Mouse (Mus musculus) embryonic facial prominence, embryonic 11.5 days (tissue): ENCODE data around the gene Xxylt1. TPM values are rescaled to one million over a fixed set of nuclear protein-coding genes. Genes with fewer than 3 reads are reported as not detected.

Experiments used
- ATAC-seq: fragments of 200-750 bp; cut with Nextera tagmentation; replicated peaks from 2 replicates; pipeline ENCODE4 v1.8.0; 2017; ENCODE audit warnings: low read depth; ENCODE audit not compliant: insufficient number of reproducible peaks, low FRiP score, low TSS enrichment
- DNase-seq: peaks from one replicate; pipeline ENCODE4 v3.0.0-alpha.2; 2015; ENCODE audit warnings: low spot score
- H3K27ac ChIP-seq: fragments of 300-500 bp; sonication (generic); replicated peaks from 2 replicates; pipeline ENCODE4 v1.5.1; 2014; ENCODE audit warnings: mild to moderate bottlenecking, low read depth, low read length, control low read depth
- H3K27me3 ChIP-seq: fragments of 300-500 bp; sonication (generic); 2 replicates; pipeline ENCODE4 v1.6.1; 2014; ENCODE audit warnings: mild to moderate bottlenecking, low read length, moderate library complexity, mixed read lengths; ENCODE audit not compliant: control insufficient read depth, insufficient read depth
- H3K36me3 ChIP-seq: fragments of 300-500 bp; sonication (generic); replicated peaks from 2 replicates; pipeline ENCODE4 v1.6.1; 2014; ENCODE audit warnings: low read depth, mild to moderate bottlenecking, low read length, moderate library complexity, mixed read lengths; ENCODE audit not compliant: control insufficient read depth, insufficient read depth
- H3K4me1 ChIP-seq: fragments of 300-500 bp; sonication (generic); 2 replicates; pipeline ENCODE4 v1.6.1; 2014; ENCODE audit warnings: low read length, mixed read lengths; ENCODE audit not compliant: control insufficient read depth, insufficient read depth
- H3K4me2 ChIP-seq: fragments of 300-500 bp; sonication (generic); 2 replicates; pipeline ENCODE4 v1.6.1; 2014; ENCODE audit warnings: low read depth, mild to moderate bottlenecking, control low read depth, low read length, moderate library complexity
- H3K4me3 ChIP-seq: fragments of 300-500 bp; sonication (generic); 2 replicates; pipeline ENCODE4 v1.5.1; 2014; ENCODE audit warnings: low read depth, low read length, control low read depth
- H3K9ac ChIP-seq: fragments of 300-500 bp; sonication (generic); replicated peaks from 2 replicates; pipeline ENCODE4 v1.6.1; 2014; ENCODE audit warnings: mild to moderate bottlenecking, control low read depth, low read length
- H3K9me3 ChIP-seq: fragments of 300-500 bp; sonication (generic); replicated peaks from 2 replicates; pipeline ENCODE4 v1.6.1; 2016; ENCODE audit warnings: mild to moderate bottlenecking, low read length, inconsistent platforms, mixed read lengths; ENCODE audit not compliant: control insufficient read depth
- WGBS: fragments of 180-500 bp; shearing (Covaris S2); extraction: QIAGEN DNeasy Blood & Tissue Kit; methylation state at CpG from one replicate; pipeline ENCODE4 v1.1.7; 2014; 5-methylcytosine and 5-hydroxymethylcytosine counted together
- polyA plus RNA-seq: library from polyadenylated mRNA; unstranded; fragments of >200 nt; fragmentation: Nextera tagmentation; extraction: Ambion mirVana; gene quantifications from 2 replicates; pipeline ENCODE4 v1.2.1, GENCODE M21; 2014

The Xxylt1 gene
- polyA plus RNA-seq, 1 experiment from 2014 or later, result 16.3 TPM

DNA sequence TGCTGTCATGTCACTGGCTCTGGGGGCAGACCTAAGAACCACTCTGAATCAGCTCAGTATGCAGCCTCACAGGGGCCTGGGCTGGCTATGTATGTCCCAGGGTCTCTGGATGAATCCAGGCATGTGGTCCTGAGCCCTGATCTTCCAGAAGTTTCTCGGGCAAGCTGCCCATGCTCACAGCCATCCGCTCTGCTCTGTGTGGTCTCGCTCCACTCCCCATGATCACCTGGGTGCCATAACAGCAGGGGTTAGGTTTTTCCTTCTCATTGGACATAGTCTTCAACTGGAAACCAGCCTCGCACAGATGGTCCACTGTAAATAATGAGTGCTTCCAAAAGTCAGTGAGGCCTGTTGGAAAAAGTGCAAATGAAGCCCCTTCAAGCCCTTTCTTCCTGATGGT lies 121.0 kb downstream of the Xxylt1 start:
- 92% methylated on average over 4 of the region's 4 CpGs for WGBS

DNA sequence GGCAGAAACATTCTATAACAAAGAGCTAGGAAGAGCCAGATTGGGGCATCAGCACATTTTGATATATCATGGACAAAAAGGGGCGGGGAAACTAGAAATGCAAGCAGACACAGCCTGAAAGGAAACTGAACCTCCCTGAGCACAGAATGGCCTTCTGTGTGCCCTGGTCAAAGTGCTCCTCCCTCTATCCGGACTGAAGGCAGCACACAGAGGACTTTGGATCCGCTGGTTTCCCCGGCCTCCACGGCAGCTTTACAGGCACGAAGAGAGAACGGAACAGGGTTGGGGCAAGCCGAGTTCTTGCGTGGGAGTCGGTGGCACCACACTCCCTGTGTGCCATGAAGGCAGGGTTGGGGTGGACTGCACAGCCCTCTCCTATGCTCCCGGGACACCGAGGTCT lies 121.5 kb downstream of the Xxylt1 start:
- H3K4me2 ChIP-seq, result no peak overlapping the region
- ATAC-seq, result no peak
- 82% methylated on average over 12 of the region's 12 CpGs for WGBS

More for the DNA sequence above, 121.0 kb downstream of the Xxylt1 start:
- no peaks in the 10 kb centered on the region for H3K4me1 ChIP-seq
- H3K9ac ChIP-seq, result no peak overlapping the region
- no peaks in the 10 kb centered on the region for H3K27me3 ChIP-seq
- ATAC-seq (no peak), DNase-seq (no peak)
- no peak overlapping the region for H3K4me2 ChIP-seq
- no peak overlapping the region for H3K27ac ChIP-seq
- H3K4me3 ChIP-seq, result no peak overlapping the region
- H3K9me3 ChIP-seq, result no peaks in the 10 kb centered on the region
- no peaks in the 10 kb centered on the region for H3K36me3 ChIP-seq

DNA sequence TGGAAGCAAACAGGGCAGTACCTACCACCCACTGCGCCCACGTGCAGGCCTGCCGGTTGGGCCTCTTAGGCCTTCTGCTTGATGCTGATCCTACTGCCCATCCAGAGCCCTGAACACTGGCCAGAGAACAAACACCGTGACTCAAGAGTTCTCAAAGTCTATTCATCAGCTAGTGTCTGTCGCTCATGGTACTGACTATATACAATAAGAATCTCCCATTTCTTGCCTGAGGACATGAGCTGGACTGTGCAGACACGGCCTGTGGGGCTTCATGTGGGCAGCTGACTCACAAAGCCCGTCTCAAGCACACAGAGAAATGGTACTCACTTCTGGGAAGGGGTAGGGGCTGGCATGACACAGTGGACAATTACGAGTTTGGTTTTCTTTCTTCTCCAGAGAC lies 125.1 kb downstream of the Xxylt1 start:
- Histone ChIP-seq H3K4me3 (no peak overlapping the region), H3K4me2 (no peak overlapping the region), H3K36me3 (no peaks in the 10 kb centered on the region), H3K4me1 (no peaks in the 10 kb centered on the region), H3K9me3 (no peaks in the 10 kb centered on the region), H3K27me3 (no peaks in the 10 kb centered on the region), H3K9ac (no peak overlapping the region), H3K27ac (no peak overlapping the region)
- DNase-seq, result no peak
- no peak for ATAC-seq
- 89% methylated on average over 8 of the region's 8 CpGs for WGBS

More for the DNA sequence above, 121.5 kb downstream of the Xxylt1 start:
- Histone ChIP-seq H3K4me1 (no peaks in the 10 kb centered on the region), H3K9ac (no peak overlapping the region), H3K9me3 (no peaks in the 10 kb centered on the region), H3K36me3 (no peaks in the 10 kb centered on the region), H3K27me3 (no peaks in the 10 kb centered on the region), H3K4me3 (no peak overlapping the region), H3K27ac (no peak overlapping the region)
- no peak for DNase-seq

DNA sequence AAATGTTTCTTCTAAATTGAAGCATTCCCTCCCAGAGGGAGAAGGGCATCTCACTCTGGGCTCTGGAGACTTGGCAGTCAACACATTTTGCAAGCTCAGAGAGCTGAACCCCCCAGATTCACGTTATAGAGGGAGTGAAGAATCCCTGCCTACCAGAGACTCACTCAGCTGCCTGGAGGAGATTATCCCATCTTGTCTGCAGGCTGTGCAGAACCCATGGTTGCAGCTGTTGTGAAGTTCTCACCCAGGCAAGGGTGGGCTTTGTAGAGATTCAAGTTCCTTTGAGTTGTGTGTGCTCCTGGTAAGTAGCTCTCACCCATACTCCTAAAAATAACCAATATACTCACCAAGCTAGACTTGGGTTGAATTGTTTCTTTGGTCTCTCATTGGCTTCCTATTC lies 132.6 kb downstream of the Xxylt1 start:
- H3K9ac ChIP-seq, result no peak overlapping the region
- no peak overlapping the region for H3K4me2 ChIP-seq
- no peaks in the 10 kb centered on the region for H3K9me3 ChIP-seq
- H3K27me3 ChIP-seq, result no peaks in the 10 kb centered on the region
- no peaks in the 10 kb centered on the region for H3K4me1 ChIP-seq
- DNase-seq (no peak), ATAC-seq (no peak)
- H3K4me3 ChIP-seq, result no peak overlapping the region
- 63% methylated on average over 1 of the region's 1 CpGs for WGBS
- no peak overlapping the region for H3K27ac ChIP-seq
- H3K36me3 ChIP-seq, result no peaks in the 10 kb centered on the region

DNA sequence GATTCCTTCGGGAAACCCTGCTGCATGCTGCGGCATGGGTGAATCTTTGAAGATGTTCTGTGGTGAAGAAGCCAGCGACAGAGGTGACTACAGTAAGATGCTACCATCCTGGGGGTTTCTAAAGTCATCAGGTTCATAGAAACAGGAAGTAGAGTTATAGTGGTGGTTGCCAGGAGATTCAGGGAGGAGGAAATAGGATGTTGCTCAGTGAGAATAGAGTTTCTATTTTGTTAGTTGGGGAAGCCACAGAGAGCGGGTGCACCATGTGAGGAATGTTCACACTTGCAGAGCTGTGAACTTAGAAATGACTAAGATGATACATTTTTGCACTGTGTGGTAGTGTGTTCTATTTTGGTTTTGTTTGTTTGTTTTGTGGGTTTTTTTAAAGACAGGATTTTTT lies 133.0 kb downstream of the Xxylt1 start:
- DNase-seq, result no peak
- 90% methylated on average over 4 of the region's 4 CpGs for WGBS

DNA sequence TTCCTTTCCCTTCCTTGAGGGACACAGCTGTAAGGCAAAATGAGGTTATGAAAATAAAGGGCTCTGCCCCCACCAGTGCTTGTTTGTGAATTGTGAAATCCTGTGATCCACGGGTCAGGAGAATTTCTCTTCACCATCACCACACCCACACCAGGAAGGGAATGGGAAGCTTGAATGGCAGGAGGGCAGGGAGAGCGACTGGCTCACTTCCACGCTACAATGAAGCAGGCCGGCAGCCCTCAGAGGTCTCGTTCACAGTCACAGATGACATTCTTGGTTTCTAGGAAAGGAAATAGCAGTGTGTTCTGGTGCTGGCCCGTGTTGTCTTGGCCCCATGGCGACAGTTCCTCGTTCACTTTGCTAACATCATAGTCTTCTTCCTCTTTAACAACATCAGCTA lies 136.3 kb downstream of the Xxylt1 start:
- Histone ChIP-seq H3K27ac (no peak overlapping the region), H3K4me1 (no peaks in the 10 kb centered on the region), H3K4me3 (no peak overlapping the region), H3K4me2 (no peak overlapping the region), H3K9ac (no peak overlapping the region), H3K36me3 (no peaks in the 10 kb centered on the region), H3K27me3 (no peaks in the 10 kb centered on the region), H3K9me3 (no peaks in the 10 kb centered on the region)
- 72% methylated on average over 8 of the region's 8 CpGs for WGBS
- DNase-seq, result no peak
- ATAC-seq, result no peak

More for the DNA sequence above, 133.0 kb downstream of the Xxylt1 start:
- no peaks in the 10 kb centered on the region for H3K36me3 ChIP-seq
- H3K4me2 ChIP-seq, result no peak overlapping the region
- no peak overlapping the region for H3K27ac ChIP-seq
- ATAC-seq, result no peak
- H3K4me1 ChIP-seq, result no peaks in the 10 kb centered on the region
- no peak overlapping the region for H3K4me3 ChIP-seq
- H3K9ac ChIP-seq, result no peak overlapping the region
- no peaks in the 10 kb centered on the region for H3K9me3 ChIP-seq
- H3K27me3 ChIP-seq, result no peaks in the 10 kb centered on the region

DNA sequence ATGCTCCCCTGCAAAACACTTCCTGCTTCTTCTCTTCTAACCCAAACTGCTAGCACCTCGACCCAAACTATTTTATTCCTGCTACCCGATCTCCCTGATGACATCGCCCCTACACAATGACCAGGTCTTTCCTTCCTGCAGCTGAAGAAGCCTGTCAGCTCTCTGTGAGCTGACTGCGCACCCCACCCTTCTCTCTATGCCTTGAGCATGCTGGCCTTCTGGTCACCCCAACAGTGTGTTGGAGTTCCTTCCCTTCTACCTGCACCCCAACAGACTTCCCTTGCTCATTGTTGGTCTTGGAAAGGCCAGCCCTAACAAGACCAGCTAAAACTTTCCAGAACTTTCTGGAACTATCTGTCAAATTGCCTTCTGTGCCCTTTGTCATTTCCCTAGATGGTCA lies 137.3 kb downstream of the Xxylt1 start:
- 80% methylated on average over 4 of the region's 4 CpGs for WGBS
- no peak overlapping the region for H3K4me3 ChIP-seq
- no peak for ATAC-seq

DNA sequence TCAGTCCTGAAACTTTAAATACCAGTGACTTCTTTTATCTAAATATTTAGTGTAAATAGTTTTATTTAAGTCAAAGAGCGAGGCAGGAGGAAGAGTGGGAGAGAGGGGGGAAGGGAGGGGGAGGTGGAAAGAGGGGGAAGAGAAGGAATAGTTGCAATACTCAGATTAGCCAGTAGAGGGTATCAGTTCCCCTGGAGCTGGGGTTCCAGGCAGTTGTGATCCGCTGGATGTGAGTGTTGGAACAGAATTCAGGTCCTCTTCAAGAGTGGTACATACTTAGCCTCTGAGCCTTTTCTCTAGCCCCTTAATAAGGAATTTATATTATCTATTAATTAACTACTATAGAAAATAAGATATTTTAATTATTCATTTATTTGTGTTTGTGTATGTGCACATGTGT lies 140.5 kb downstream of the Xxylt1 start:
- no peak overlapping the region for H3K27ac ChIP-seq
- H3K9ac ChIP-seq, result no peak overlapping the region
- no peaks in the 10 kb centered on the region for H3K27me3 ChIP-seq
- peak; percentile 63 for DNase-seq
- H3K9me3 ChIP-seq, result no peaks in the 10 kb centered on the region
- no peak overlapping the region for H3K4me3 ChIP-seq
- no peaks in the 10 kb centered on the region for H3K36me3 ChIP-seq
- no peaks in the 10 kb centered on the region for H3K4me1 ChIP-seq
- no peak for ATAC-seq
- H3K4me2 ChIP-seq, result no peak overlapping the region
- 71% methylated on average over 2 of the region's 2 CpGs for WGBS

More for the DNA sequence above, 137.3 kb downstream of the Xxylt1 start:
- Histone ChIP-seq H3K27ac (no peak overlapping the region), H3K4me1 (no peaks in the 10 kb centered on the region), H3K9ac (no peak overlapping the region), H3K36me3 (no peaks in the 10 kb centered on the region), H3K4me2 (no peak overlapping the region), H3K9me3 (no peaks in the 10 kb centered on the region), H3K27me3 (no peaks in the 10 kb centered on the region)
- DNase-seq, result no peak
